Mouse (Mus musculus) CH12F3 (cell line): Measurements from ENCODE around the gene Gm3460.
"Not testable (repeated sequence)": the region's sequence is repeated elsewhere in the genome, so short reads cannot be mapped to it uniquely, and the experiment has no call there.

Source experiments
- in situ Hi-C: fragments of 300-500 bp; cut with MboI; formaldehyde crosslinking; loops from 2 replicates; pipeline ENCODE4 v1.14.3; 2020; ENCODE audit warnings: low sequenced_read_pairs

Gene Gm3460

DNA sequence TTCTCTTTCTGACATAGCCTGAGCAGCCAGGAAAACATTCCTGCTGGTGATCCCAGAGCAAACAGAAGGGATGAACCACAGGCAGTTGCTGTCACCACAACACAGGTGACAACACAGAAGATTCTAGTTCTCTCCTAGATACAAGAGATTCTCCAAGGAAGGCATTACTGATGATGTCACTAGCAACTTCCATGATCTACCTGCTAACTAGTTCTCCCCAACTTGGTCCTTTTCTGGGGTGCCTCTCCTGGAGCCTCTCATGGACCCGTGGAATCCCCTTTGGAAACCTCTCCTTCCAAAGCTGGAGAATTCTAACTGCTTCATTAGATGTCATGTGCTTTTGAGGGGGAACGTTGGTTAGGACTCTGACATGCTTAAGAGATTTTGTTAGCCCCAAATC, at the start of gene Gm3460:
TSS of gene Gm3460 (minus strand) at position 101 of the 400 bp plus-strand sequence.
- in situ Hi-C loops, result not testable (repeated sequence)

DNA sequence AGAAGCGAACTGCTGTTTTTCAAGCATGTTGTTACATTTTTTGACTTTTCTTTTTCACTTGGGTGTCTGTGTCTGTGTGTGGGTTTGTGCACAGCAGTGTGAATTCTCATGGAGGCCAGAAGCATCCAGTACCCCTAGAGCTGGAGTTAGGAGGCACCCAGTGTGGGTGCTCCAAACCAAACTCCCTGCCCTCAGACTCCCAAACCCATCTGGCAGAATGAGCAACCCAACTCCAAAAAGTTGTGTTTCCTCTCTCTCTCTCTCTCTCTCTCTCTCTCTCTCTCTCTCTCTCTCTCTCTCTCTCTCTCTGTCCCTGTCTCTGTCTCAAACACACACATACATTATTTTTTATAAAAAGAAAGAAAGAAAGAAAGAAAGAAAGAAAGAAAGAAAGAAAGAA, 15.8 kb downstream of the Gm3460 start:
- in situ Hi-C loops, result not testable (repeated sequence)

- in situ Hi-C loops, result not testable (repeated sequence)
Observed at GRCm38 (mm10) chr14:6605004-6605403, 17.2 kb downstream of the Gm3460 start.

DNA sequence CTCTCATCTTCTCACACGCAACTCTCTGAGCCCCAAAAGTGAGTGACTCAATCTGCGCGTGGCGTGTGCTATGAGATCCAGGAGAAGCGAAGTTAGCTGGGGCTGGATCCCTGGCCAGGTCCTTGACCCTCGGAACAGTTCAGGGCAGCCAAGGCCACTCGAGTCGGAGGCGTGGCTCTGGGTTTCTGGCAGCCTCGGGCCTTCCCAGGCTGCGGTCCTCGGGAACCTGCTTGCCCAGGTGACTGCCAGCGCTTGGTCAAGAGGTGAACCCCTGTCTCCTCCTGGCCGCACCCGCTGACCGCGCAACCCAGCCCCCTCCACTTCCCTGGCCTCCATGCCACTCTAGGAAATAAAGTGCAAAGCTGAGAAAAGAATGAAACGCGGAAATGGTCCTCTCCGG, 17.7 kb downstream of the Gm3460 start:
- in situ Hi-C loops, result not testable (repeated sequence)

- in situ Hi-C loops, result not testable (repeated sequence)
Observed at GRCm38 (mm10) chr14:6590513-6590912, 31.7 kb downstream of the Gm3460 start, which contains the start of gene Gm3629. Gene Gm3629 (minus strand): TSS chr14:6590613.
